ENCODE assay signal across 14 mouse cellular contexts in genomic region chr11:103365530-103365929, GRCm38 (mm10).
"Had no signal": no experiment of that assay in that cellular context is flagged by ENCODE, and none has a peak within 500 bp of the region (broad histone marks: within the 10 kb centered on the region; RNA-seq: fewer than 3 reads in every experiment).

No protein-coding gene starts in this region.

- H3K9ac ChIP-seq: lung, embryonic 14.5 days; midbrain, embryonic 12.5 days; neural tube, embryonic 13.5 days; neural tube, embryonic 15.5 days; stomach, embryonic 15.5 days had no signal

- H3K4me2 ChIP-seq: lung, embryonic 14.5 days; midbrain, embryonic 12.5 days; neural tube, embryonic 13.5 days; neural tube, embryonic 15.5 days; stomach, embryonic 15.5 days had no signal

- DNase-seq: lung, embryonic 14.5 days; lung, postnatal 4 days; midbrain, embryonic 14.5 days; right cerebral cortex, postnatal 14 days; thymus, adult 2 months; thymus, postnatal 25 days; thymus, postnatal 4 days had no signal

- H3K9me3 ChIP-seq: midbrain, embryonic 10.5 days; midbrain, embryonic 12.5 days; neural tube, embryonic 13.5 days; neural tube, embryonic 15.5 days; stomach, embryonic 15.5 days had no signal

- H3K27ac ChIP-seq: midbrain, embryonic 10.5 days; midbrain, embryonic 12.5 days; neural tube, embryonic 13.5 days; neural tube, embryonic 15.5 days had no signal

- ATAC-seq: midbrain, embryonic 16.5 days had no signal

- H3K4me3 ChIP-seq: midbrain, embryonic 10.5 days; midbrain, embryonic 12.5 days; myocyte; neural tube, embryonic 13.5 days; neural tube, embryonic 15.5 days; stomach, embryonic 15.5 days had no signal
